Comparison of ENCODE assay signal across 10 mouse cellular contexts in the genomic region with DNA sequence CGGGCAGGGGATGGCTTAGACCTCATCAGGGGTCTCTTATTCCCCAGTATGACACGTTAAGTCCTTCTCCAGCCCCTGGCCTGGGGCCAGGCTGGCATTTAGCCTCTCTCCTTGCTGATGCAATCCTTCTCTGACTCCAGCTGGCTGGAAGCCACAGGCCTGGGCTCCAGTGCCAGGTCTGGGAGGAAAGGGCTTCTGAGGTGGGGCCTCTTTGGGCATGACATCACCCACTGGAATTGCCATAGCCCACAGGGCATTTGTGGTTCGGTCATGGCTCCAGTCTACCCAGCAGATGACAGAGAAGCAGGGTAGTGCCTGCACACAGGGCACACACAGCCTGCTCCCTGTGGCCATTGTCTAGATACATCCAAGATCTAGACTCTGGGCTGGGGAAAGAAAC. TPM values are rescaled to one million over a fixed set of nuclear protein-coding genes. Genes with fewer than 3 reads are reported as not detected.
DNase-seq lines count a peak whose midpoint lies in the region; ATAC-seq lines count a peak whose summit lies in the region.
"Had no signal": no experiment of that assay in that cellular context is flagged by ENCODE, and none has a peak within 500 bp of the region (broad histone marks: within the 10 kb centered on the region; RNA-seq: fewer than 3 reads in every experiment).

No protein-coding gene starts in this region.

- H3K9me3 ChIP-seq in heart, embryonic 16.5 days (replicated peaks; ENCODE audit: control insufficient read depth, low read length): no peaks in the 10 kb centered on the region
- H3K9me3 ChIP-seq: hindbrain, embryonic 15.5 days had no signal

- ATAC-seq in heart, embryonic 16.5 days (replicated peaks; ENCODE audit: extremely low read depth, insufficient read depth, low FRiP score): peak; percentile 73
- no peak for ATAC-seq in CD4-positive, CD25-positive, alpha-beta regulatory T cell, adult 4 months

- H3K4me2 ChIP-seq in heart, embryonic 16.5 days (ENCODE audit: low read depth, low read length): no peak overlapping the region
- H3K4me2 ChIP-seq: hindbrain, embryonic 15.5 days had no signal

- peaks cover 14% of the 10 kb centered on the region for H3K27me3 ChIP-seq in heart, embryonic 16.5 days (ENCODE audit: control insufficient read depth, insufficient read depth, low read length)
- H3K27me3 ChIP-seq: hindbrain, embryonic 15.5 days had no signal

- peak overlapping the region; percentile 61 for H3K27ac ChIP-seq in heart, embryonic 16.5 days (ENCODE audit: low read length)
- H3K27ac ChIP-seq: hindbrain, embryonic 15.5 days had no signal

- H3K4me1 ChIP-seq in heart, embryonic 16.5 days (ENCODE audit: control insufficient read depth, insufficient read depth, low read length): peaks cover 43% of the 10 kb centered on the region

- peak; percentile 72 for DNase-seq in layer of hippocampus, adult 11-12 months (ENCODE audit: low spot score)
- DNase-seq in layer of hippocampus, adult 9-10 months (ENCODE audit: low spot score): no peak
- DNase-seq in adipocyte (ENCODE audit: low spot score): peak; percentile 88
- peak; percentile 93 to 96 for DNase-seq in cerebellum, postnatal 25 days
- DNase-seq in lung, adult 18-20 months: peak; percentile 89 to 94
- DNase-seq in frontal cortex, adult 2 months (ENCODE audit: extremely low spot score in 1 of 2, low spot score in 1 of 2): no peak

- no peak overlapping the region for H3K4me3 ChIP-seq in heart, embryonic 16.5 days (ENCODE audit: low read length)
- H3K4me3 ChIP-seq: hindbrain, embryonic 15.5 days had no signal

- H3K9ac ChIP-seq in heart, embryonic 16.5 days (ENCODE audit: low read length): peak overlapping the region; percentile 58; the same call in 1 of the 2 replicates
- H3K9ac ChIP-seq: hindbrain, embryonic 15.5 days had no signal

- WGBS in heart, embryonic 16.5 days: 18% methylated on average over 3 of the region's 3 CpGs

- H3K36me3 ChIP-seq in heart, embryonic 16.5 days (ENCODE audit: control insufficient read depth, insufficient read depth): peaks cover 17% of the 10 kb centered on the region

RNA-seq across cellular contexts. Expression of a gene that starts 10.8 kb away (rescaled TPM):
- 9.3 and 11.1 TPM in 2 replicates for polyA plus RNA-seq in heart, embryonic 16.5 days (2015; fragmentation: Nextera tagmentation; extraction: Ambion mirVana)
- under 1 TPM in 1 of 2 experiments, not detected in 1; 0.17 TPM for polyA plus RNA-seq in CD4-positive, CD25-positive, alpha-beta regulatory T cell, adult 4 months (2017; shearing (Covaris generic))
- 110 and 114 TPM in 2 replicates for polyA plus RNA-seq in frontal cortex, adult 2 months (2012; rRNA removed)

RNA-seq across cellular contexts. Expression of a gene that starts 24.0 kb away (rescaled TPM):
- 54.3 and 56.3 TPM in 2 replicates for polyA plus RNA-seq in heart, embryonic 16.5 days (2015; fragmentation: Nextera tagmentation; extraction: Ambion mirVana)
- polyA plus RNA-seq in CD4-positive, CD25-positive, alpha-beta regulatory T cell, adult 4 months (2017; shearing (Covaris generic)): 10 to 100 TPM; 63.0 to 78.7 TPM
- 42.2 and 42.9 TPM in 2 replicates for polyA plus RNA-seq in frontal cortex, adult 2 months (2012; rRNA removed)

RNA-seq across cellular contexts. Expression of a gene that starts 35.7 kb away (rescaled TPM):
- not detected in 2 replicates for polyA plus RNA-seq in heart, embryonic 16.5 days (2015; fragmentation: Nextera tagmentation; extraction: Ambion mirVana)
- polyA plus RNA-seq in CD4-positive, CD25-positive, alpha-beta regulatory T cell, adult 4 months (2017; shearing (Covaris generic)): not detected
- not detected in 2 replicates for polyA plus RNA-seq in frontal cortex, adult 2 months (2012; rRNA removed)
- polyA plus RNA-seq: hindbrain, embryonic 15.5 days; neural tube, embryonic 11.5 days had no signal

RNA-seq across cellular contexts. Expression of a gene that starts 51.0 kb away (rescaled TPM):
- not detected in 2 replicates for polyA plus RNA-seq in heart, embryonic 16.5 days (2015; fragmentation: Nextera tagmentation; extraction: Ambion mirVana)
- polyA plus RNA-seq in CD4-positive, CD25-positive, alpha-beta regulatory T cell, adult 4 months (2017; shearing (Covaris generic)): not detected
- not detected in 2 replicates for polyA plus RNA-seq in frontal cortex, adult 2 months (2012; rRNA removed)
- polyA plus RNA-seq: hindbrain, embryonic 15.5 days; neural tube, embryonic 11.5 days had no signal

RNA-seq across cellular contexts. Expression of a gene that starts 59.6 kb away (rescaled TPM):
- not detected in 2 replicates for polyA plus RNA-seq in heart, embryonic 16.5 days (2015; fragmentation: Nextera tagmentation; extraction: Ambion mirVana)
- not detected for polyA plus RNA-seq in CD4-positive, CD25-positive, alpha-beta regulatory T cell, adult 4 months (2017; shearing (Covaris generic))
- polyA plus RNA-seq in frontal cortex, adult 2 months (2012; rRNA removed): not detected in 2 replicates
- polyA plus RNA-seq: hindbrain, embryonic 15.5 days; neural tube, embryonic 11.5 days had no signal

Comparison
In these comparisons a context has a peak if more than half of its experiments do, and no peak if none do; other contexts are left out.
1. DNase-seq: peak in layer of hippocampus, adult 11-12 months (single experiment), adipocyte (single experiment), cerebellum, postnatal 25 days (2 of 2) and lung, adult 18-20 months (2 of 2); none in layer of hippocampus, adult 9-10 months (single experiment) and frontal cortex, adult 2 months (0 of 2).